Mouse (Mus musculus): ENCODE data around the gene Rnd1.
A peak's percentile ranks its signal among the peaks of the same experiment; 100 is the strongest.

- TF ChIP-seq CTCF (IDR thresholded peaks at IDR 0.05; ENCODE audit: low read depth) (peak; percentile 93), EP300 (IDR thresholded peaks at IDR 0.05; ENCODE audit: low read depth) (no peak)
These were observed 22.2 kb upstream of the Rnd1 start for GRCm38 (mm10) chr15:98699190-98700105.

Data from heart, postnatal 0 days (tissue).